In genomic region chr17:67473137-67473536, GRCm38 (mm10) we compare ENCODE assay signal across 9 mouse cellular contexts.
DNase-seq lines count a peak whose midpoint lies in the region; ATAC-seq lines count a peak whose summit lies in the region.
"Had no signal": no experiment of that assay in that cellular context is flagged by ENCODE, and none has a peak within 500 bp of the region (broad histone marks: within the 10 kb centered on the region; RNA-seq: fewer than 3 reads in every experiment).

No protein-coding gene starts in this region.

- H3K27ac ChIP-seq in lung, embryonic 15.5 days, result no peak overlapping the region
- H3K27ac ChIP-seq: embryonic facial prominence, embryonic 15.5 days had no signal

- 7% methylated on average over 2 of the region's 2 CpGs for WGBS in lung, embryonic 15.5 days

- no peaks in the 10 kb centered on the region for H3K9me3 ChIP-seq in lung, embryonic 15.5 days
- H3K9me3 ChIP-seq: embryonic facial prominence, embryonic 15.5 days had no signal

- peak; percentile 76; the same call in 1 of the 2 replicates for ATAC-seq in common myeloid progenitor, adult 5-6 weeks (replicated peaks; ENCODE audit: low read depth, poor library complexity, severe bottlenecking)
- ATAC-seq in lung, embryonic 15.5 days (ENCODE audit: borderline replicate concordance, extremely low read depth, low FRiP score, low TSS enrichment), result no peak
- no peak for ATAC-seq in erythroid progenitor cell, adult 5-6 weeks (replicated peaks; ENCODE audit: low FRiP score, poor library complexity, severe bottlenecking)

- H3K9ac ChIP-seq in lung, embryonic 15.5 days, result no peak overlapping the region
- H3K9ac ChIP-seq: embryonic facial prominence, embryonic 15.5 days had no signal

- no peaks in the 10 kb centered on the region for H3K36me3 ChIP-seq in lung, embryonic 15.5 days
- H3K36me3 ChIP-seq: embryonic facial prominence, embryonic 15.5 days had no signal

- H3K4me2 ChIP-seq in lung, embryonic 15.5 days, result 0 out of 2 replicates have a peak overlapping the region, but pooled peaks have one; percentile 11
- H3K4me2 ChIP-seq: embryonic facial prominence, embryonic 15.5 days had no signal

- H3K4me3 ChIP-seq in lung, embryonic 15.5 days, result no peak overlapping the region
- H3K4me3 ChIP-seq: embryonic facial prominence, embryonic 15.5 days had no signal

- H3K27me3 ChIP-seq in lung, embryonic 15.5 days, result no peaks in the 10 kb centered on the region
- H3K27me3 ChIP-seq: embryonic facial prominence, embryonic 15.5 days had no signal

- H3K4me1 ChIP-seq in lung, embryonic 15.5 days, result no peaks in the 10 kb centered on the region

- DNase-seq in 3T3-L1 (ENCODE audit: low read depth, low spot score) (peak; percentile 5), ZHBTc4 (ENCODE audit: low read depth, low spot score) (peak; percentile 66)
- DNase-seq in gastrocnemius, postnatal 4 days (ENCODE audit: low spot score in 2 of 2), result peak; percentile 30 to 67
- DNase-seq in kidney, postnatal 4 days, result peak; percentile 86 to 88
- peak; percentile 28 to 43 for DNase-seq in right cerebral cortex, postnatal 36 days (ENCODE audit: low spot score in 2 of 2)

Comparison
In these comparisons a context has a peak if more than half of its experiments do, and no peak if none do; other contexts are left out.
1. DNase-seq: peak in every context shown above with its lines; median percentile 87 in kidney, postnatal 4 days; 66 in ZHBTc4; 48 in gastrocnemius, postnatal 4 days; 36 in right cerebral cortex, postnatal 36 days; 5 in 3T3-L1.